Mouse (Mus musculus): ENCODE measurements around the gene Apc2.
"Not testable (repeated sequence)": the region's sequence is repeated elsewhere in the genome, so short reads cannot be mapped to it uniquely, and the experiment has no call there.

The Apc2 gene

GRCm38 (mm10) chr10:80295618-80296425, at the start of gene Apc2:
TSS of gene Apc2 (plus strand) at chr10:80295977.
- peak; percentile 81 to 88 for DNase-seq

DNA sequence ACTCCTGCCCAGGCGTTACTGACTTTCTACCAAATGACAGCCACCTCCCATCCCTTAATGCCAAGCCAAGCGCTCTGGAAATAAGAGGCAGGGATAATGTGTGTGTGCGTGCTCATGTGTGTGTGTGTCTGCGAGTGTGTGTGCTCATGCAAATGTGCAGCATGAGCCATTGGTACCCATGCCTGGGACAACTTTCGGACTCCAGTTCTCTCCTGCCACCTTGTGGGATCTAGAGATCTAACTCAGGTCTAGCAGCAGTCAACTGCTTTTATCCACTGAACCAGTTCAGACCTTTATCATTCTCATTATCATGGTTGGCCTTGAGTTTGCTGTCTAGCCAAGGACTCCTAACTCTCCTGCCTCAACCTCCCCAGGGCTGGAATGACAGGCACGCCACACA, 47.9 kb upstream of the Apc2 start:
- DNase-seq, result no peak

GRCm38 (mm10) chr10:80248437-80248836, 47.3 kb upstream of the Apc2 start:
- DNase-seq, result not testable (repeated sequence)

DNA sequence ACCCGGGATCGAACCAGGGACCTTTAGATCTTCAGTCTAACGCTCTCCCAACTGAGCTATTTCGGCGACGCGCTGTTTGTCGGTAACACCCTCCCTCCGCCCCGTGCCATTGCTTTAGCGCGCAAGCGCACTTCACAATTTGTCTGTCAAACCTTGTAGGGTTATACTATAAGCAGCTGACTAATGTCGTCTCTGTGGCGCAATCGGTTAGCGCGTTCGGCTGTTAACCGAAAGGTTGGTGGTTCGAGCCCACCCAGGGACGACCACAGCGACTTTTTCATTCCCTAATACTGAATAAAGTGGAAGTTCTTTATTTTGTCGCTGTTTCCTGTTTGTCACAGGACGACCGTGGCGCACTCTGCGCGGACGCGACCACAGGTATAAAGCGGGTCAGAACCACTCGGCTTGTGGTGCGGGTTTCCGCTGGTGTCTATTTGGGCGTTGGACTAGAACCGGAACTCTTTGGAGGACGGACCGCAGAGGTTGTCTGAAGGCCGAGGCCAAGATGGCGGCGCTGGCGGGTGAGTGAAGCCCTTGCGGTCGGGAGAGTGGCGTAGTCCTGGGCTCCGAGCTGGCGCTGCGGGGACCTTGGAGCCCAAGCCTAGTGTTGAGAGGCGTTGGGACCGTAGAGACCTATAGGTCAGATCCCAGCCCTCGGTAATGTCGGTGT, 46.7 kb upstream of the Apc2 start, which contains the start of gene Ndufs7:
Gene Ndufs7, plus strand, starts transcription at position 151 of the 670 bp plus-strand sequence.
- DNase-seq, result peak; percentile 89 to 96

DNA sequence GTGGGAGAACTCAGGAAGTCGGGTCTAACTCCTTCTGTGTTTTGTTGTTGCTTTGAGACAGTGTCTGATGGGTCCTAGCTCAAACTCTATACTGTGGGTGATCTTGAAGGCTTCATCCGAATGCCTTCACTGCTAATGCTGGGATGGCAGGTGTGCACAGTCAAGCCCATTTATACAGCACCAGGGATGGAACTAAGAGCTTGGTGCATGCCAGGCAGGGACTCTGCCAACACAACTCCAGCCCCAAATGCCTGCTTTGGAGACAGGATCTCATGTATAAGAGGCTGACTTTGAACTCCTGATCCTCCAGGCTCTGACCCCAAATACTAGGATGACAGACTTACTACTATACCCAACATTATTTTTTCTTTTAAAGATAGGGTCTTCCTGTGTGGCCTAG, 45.7 kb upstream of the Apc2 start:
- no peak for DNase-seq

DNA sequence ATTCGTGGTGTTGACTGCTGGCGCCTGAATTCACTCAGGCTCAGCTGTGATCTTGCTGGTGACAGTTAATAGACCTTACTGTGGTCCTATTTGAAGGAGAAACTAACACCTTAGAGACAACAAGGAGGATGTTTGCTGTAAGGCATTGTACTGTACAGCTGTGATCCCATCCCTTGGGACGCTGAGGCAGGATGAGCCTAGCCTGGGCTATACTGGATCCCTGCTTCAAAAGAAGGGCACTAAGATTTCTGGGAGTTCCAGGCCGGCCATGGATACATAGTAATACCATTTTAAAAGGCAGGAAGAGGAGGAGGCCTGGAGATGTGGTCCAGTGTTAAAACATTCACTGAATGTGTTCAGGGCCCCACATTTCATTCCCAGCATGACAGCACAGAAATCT, 45.2 kb upstream of the Apc2 start:
- DNase-seq, result no peak

DNA sequence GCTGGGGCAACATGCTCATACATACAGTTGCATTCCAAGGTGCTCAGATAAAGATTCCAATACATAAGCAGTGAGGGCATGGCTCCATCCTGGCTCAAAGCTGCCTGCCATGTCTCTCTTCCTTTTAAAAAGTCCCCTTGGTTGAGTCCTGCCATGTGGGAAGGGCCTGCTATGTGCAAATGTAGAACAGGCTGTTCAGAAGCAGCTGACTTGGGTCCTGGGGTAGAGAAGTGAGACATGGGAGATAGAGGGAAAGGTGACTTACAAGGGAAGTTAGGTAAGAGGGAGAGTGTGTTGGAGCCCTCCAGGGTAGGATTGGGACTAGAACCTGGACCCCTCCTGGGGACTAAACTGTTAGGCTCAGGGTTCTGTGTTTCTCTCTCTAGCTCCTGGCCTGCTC, 43.8 kb upstream of the Apc2 start:
- no peak for DNase-seq

- DNase-seq, result no peak
Observed at GRCm38 (mm10) chr10:80252493-80253274, 43.1 kb upstream of the Apc2 start.

GRCm38 (mm10) chr10:80253551-80253950, 42.2 kb upstream of the Apc2 start:
- no peak for DNase-seq

GRCm38 (mm10) chr10:80254331-80255297, 41.2 kb upstream of the Apc2 start:
- no peak for DNase-seq

GRCm38 (mm10) chr10:80255881-80256535, 39.8 kb upstream of the Apc2 start:
- peak in 1 of 2 experiments; percentile 48 for DNase-seq

- DNase-seq, result peak in 1 of 2 experiments; percentile 38
Observed at GRCm38 (mm10) chr10:80257936-80258335, 37.8 kb upstream of the Apc2 start.

DNA sequence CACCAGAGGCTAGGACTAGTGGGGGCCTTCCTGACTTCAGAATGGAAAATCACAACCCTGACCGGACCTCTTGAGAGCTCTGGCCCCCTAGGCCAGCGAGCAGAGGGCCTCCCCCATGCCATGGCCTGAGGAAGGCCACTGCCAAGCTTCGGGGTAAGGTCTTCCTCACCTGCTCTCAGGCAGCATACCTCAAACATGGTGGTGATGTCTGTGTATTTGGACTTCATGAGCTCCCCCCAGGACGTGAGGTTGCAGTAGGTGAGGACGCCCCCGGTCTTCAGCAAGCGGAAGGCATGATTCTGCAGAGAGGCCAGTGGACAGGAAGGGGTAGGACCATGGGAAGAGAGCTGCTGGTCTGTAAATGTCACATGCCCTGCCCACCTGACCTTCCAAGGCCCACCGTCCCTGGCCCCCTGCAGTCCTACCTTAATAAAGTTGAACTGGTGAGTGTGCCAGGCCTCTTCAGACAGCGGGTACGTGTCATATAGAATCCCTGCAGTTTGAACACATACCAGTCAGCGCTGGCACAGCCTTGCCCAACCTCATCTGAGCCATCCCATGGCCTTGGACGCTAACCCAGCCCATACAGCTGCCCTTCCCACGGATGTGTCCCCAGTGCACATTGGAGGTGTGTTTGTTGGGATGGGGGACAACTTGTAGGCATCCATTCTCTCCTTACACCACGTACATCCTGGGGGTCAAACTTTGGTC, 36.9 kb upstream of the Apc2 start:
- DNase-seq, result no peak

DNA sequence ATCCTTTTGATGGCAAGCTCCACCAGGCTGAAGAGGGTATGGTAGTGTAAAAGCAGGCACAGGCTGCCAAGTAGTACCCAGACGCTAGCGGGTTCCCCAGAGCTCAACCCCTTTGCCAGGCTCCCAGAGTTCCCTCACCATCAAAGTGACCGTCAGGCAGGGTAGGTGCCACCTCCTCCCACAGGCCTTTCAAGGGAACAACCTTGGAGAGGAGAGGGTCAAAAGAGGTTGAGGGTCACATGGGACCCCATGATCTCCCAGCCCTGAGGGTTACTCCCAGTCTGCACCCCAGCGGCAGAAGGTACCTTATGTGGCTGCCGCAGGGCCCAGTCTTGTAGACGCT, 36.3 kb upstream of the Apc2 start:
- DNase-seq, result no peak

DNA sequence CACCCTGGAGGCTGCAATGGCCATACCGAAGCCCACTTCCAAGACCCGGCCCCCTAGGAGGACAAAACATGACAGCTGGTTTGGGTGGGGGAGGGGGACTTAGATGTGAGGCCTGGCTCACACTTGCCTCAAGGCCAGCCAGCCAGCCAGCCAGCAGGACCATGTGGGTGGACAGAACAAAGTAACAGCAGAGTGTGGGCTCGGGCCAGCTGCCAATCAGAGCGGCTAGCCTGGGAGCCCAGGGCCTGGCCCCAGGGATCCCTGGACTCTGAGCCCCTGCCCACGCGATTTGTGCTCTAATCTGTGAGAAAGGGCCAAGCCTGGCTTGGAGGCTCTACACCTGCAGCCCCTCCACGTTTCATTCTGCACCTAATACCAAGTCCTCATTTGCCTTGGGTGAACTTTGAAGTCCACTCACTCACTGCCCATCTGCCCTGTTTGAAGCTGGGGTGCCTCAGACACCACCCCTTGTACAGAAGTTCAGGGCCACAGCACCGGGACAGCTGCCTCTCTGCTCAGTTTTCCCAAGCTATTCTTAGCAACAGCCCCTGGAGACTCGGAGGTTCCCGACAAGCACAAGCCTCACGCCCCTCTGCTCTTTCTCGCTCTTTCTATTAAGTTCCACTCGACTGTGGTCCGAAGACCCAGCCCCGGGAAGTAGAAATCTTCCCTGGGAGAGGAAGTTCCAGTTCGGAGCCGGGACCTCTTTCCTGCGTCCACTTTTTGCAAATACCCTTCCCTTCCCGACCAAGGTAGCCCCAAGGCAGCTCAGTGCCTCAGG, 35.7 kb upstream of the Apc2 start:
- peak; percentile 80 to 81 for DNase-seq

- peak; percentile 93 for DNase-seq
Observed at GRCm38 (mm10) chr10:80260642-80261584, 34.9 kb upstream of the Apc2 start, which contains the start of the genes Gamt and Dazap1. TSS of gene Gamt (minus strand) at chr10:80261012. TSS of gene Dazap1 (plus strand) at chr10:80261486.

DNA sequence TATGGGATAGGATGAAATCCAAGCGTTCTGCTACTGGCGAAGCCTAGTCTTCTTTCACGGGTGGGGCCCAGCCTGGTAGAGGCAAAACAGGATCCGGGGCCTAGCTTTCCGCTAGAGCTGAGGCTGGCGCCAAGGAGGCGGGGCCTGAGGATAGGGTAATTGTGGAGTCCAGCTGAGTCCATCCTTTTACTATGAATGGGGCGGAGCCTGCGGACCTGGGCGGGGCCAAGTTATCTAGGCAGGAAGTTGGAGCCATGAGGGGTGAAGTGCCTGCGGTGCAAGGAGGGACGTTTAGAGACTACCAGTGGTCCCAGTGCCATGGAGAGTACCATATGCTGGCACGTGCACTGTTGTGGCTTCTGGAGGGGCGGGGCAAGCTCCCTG, 34.2 kb upstream of the Apc2 start:
- DNase-seq, result peak; percentile 87 to 89

DNA sequence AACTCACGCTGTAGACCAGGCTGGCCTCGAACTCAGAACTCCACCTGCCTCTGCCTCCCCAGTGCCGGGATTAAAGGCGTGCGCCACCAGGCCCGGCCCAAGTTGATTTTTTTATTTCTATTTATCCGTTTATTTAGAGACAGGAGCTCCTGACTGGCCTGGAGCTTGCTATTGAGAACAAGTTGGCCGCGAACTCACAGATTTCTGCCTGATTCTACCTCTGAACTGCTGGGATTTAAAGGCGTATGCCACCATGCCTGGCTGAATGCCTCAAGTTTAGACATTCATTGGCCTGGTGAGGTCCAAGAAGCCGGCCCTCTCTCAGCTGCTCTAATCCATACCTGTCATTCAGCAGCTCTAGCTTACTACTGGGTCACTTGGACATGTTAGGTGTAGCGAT, 33.6 kb upstream of the Apc2 start:
- no peak for DNase-seq

DNA sequence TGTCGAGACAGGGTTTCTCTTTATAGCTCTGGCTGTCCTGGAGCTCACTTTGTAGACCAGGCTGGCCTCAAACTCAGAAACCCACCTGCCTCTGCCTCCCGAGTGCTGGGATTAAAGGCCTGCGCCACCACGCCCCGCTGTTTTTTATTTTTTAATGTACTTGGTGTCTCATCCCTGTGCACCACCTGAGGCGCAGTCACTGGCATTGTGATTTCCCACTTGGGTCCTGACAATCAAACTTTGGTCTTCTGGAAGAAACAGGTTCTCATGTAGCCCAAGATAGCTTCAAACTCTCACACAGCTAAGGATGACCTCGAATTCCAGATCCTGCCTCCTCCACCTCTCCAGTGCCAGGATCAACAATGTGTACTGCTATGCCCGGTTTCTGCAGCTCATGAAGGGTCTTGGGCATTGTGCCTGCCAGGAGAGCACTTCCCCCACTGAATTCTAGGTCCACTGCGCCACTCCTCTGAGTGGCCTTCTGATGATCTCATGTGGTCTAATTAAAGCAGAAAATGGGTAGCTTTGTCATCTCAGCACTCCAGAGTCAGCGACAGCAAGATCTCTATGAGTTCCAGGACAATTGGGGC, 32.9 kb upstream of the Apc2 start:
- no peak for DNase-seq
